Mouse (Mus musculus) monocyte, adult 59 days (primary cell): ENCODE results near the gene Lpo. TPM values are rescaled to one million over a fixed set of nuclear protein-coding genes. Genes with fewer than 3 reads are reported as not detected.

ENCODE experiments used
- total RNA-seq, 2 experiments: library from RNA; stranded (reverse); gene quantifications; one replicate each; pipeline ENCODE4 v1.2.4; 2023

Gene Lpo
- not detected for total RNA-seq

DNA sequence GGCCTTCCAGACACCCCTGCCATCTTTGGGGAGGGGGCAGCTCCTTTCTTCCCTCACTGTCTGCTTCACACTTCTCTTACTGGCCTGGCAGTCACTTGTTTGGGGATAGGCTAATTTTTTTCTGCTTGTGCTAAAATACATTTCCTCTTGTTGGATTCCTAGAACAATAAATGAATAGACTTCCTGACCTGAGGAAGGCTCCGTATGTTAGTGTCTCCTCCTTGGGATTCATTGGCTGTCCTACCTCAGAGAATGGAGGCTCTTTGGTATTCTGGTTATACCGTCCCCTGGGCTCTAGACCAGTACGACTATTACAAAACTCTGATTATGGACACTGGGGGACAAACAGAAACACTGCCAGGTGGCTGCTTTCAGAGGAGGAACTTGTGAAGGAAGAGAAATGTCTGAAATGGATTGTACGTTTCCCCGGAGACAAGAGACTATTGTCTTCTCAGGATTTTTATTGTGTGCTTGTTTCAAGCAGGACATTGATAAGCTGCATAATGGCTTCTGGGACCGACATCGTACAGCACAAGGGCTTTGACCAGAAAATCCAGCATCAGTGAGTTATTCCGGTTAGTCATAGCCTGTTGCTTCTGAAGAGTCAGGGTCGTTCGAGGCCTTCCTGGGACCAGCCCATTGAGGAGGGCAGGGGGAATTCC is at the start of gene Lpo:
Gene Lpo, minus strand, starts transcription at position 51 of the 662 bp plus-strand sequence.

DNA sequence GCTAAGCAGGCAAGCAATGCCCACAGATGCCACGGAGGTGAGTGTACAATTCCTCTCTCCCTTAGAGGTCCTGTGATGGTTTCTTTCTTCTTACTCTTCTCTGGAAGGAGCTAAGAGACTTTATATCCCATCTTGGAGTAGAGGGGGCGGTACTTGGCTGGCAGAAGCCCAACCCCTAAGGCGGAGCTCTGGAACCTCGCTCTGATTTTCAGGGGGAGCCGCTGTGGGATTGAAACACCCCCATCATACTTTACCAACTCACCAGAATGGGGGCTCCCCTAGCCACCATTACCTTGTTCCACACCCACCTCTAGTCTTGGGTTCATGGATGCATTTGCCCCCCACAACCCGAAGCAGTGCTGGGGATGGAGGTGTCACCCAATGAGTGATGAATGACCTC is 47.3 kb upstream of the Lpo start, which contains the start of gene Epx:
Gene Epx, minus strand, starts transcription at position 101 of the 400 bp plus-strand sequence.

DNA sequence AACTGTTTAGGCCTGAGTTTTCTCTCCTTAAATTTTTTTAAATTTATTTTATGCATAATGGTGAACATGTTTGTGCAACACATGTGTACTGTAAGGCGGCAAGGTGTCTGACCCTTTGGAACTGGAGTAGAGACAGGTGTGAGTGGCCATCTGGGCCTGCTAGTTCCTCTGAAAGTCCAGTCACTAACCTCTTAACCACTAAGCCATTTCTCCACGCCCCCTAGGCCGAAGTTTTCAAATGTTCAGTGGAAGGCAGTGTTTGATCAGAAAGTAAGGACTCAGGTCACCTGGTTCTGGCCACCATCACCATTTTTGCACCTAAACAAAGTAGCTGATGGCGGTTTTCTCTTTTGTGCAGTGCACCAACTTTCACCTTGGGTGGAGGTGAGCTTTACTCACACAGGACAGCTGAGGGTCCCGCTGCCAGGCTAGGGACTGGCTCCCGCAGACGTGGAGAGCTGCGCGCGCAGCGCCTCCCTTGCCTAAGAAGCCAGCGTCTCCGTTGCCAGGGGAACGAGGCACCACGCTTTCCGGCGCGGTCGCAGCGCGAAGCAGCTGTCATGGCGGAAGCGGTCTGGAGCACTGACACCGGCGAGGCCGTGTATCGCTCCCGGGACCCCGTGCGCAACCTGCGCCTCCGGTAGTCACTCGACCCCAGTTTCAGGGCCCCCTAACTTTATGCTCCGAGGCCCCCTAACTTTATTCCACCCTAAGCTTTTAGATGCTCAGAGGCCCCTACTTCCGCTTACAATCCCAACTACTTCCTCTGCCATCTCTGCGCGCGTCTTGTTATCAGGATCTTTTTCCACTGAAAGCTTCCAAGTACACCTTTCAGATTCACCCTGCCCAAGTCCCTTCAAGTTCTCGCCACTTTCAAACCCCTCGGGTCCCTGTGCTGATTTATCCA is 24.9 kb upstream of the Lpo start, which contains the start of gene Mks1:
Gene Mks1, plus strand, starts transcription at position 526 of the 907 bp plus-strand sequence.

DNA sequence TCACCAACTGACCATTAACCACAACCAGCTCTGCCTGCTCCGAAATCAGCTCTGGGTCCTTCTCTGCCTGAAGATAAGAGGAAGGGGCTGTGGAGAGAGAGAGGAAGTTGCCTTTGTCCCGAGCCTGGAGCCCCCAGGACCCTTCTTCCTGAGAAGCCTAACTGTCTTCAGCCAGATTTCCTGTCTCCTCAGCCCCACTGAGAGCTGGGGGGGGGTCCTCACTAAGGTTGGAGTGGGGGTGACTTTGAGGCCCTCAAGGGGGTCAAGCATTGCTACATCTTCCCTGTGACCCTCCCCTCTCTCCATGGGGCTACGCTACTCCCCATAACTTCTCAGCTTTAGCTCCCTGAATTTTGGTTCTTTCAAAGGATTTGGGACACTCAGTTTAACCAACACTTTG is 34.6 kb downstream of the Lpo start, which contains the start of gene Mpo:
Gene Mpo, plus strand, starts transcription at position 122 of the 400 bp plus-strand sequence.

DNA sequence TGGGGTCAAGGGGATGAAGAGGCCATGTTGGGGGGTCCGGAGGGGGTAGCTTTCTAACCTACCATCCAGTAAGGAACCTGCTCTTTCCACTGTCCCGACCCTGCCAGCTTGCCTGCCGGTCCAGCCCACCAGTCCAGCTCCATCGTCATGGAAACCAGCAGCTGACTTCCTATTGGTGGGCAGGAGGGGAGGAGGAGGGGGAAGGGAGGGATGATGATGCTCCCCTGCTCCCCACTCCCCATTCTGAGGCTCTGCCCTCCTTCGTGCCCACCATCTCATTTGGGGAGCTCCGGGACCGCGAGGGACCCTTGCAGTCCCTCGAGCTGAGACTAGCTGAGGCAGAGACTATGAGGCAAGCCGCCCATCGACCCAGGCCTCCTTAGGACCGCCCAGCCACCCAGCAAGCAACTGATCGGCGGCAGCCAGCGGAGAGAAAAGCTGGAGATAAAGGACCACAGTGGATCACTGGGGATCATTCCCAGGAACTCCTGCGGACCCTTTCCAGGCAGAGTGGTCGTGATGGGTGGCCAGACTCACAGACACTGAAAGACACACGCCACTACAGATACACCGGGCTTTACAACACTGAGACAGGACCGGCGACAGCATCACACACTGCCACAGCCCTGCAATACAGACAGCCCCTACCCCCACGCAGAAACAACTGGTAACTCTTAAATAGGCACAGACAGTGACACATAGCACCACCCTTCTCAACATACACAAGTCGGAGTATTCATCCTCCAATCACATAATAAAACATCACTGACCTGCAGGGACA is 67.6 kb downstream of the Lpo start, which contains the start of gene Tspoap1:
Gene Tspoap1, plus strand, starts transcription at position 241 of the 781 bp plus-strand sequence.

Other genes starting within 250 kb of the Lpo start
- gene Mtmr4, start 236.1 kb downstream of the Lpo start, total RNA-seq, result 10 to 100 TPM; 34.2 to 35.0 TPM
- under 1 TPM; 0.15 to 0.18 TPM for gene Hsf5, start 211.1 kb downstream of the Lpo start, total RNA-seq
- gene Rnf43, start 165.6 kb downstream of the Lpo start, total RNA-seq, result 1 to 10 TPM in 1 of 2 experiments, under 1 TPM in 1; 0.58 to 1.8 TPM
- gene Supt4a, start 90.7 kb downstream of the Lpo start, total RNA-seq, result 100 to 1,000 TPM; 114 to 119 TPM
- gene Tspoap1, start 67.7 kb downstream of the Lpo start, total RNA-seq, result 1 to 10 TPM; 4.2 to 4.3 TPM
- gene Mpo, start 34.7 kb downstream of the Lpo start, total RNA-seq, result 1 to 10 TPM; 2.1 to 2.8 TPM
- 1 to 10 TPM; 8.3 to 9.5 TPM for gene Mks1, start 24.9 kb upstream of the Lpo start, total RNA-seq
- gene Epx, start 47.2 kb upstream of the Lpo start, total RNA-seq, result not detected
- not detected for gene Olfr462, start 64.0 kb upstream of the Lpo start, total RNA-seq
- not detected for gene Olfr463, start 69.1 kb upstream of the Lpo start, total RNA-seq
- not detected for gene Olfr464, start 92.7 kb upstream of the Lpo start, total RNA-seq
- 10 to 100 TPM; 18.8 to 20.7 TPM for gene Dynll2, start 159.2 kb upstream of the Lpo start, total RNA-seq
- gene Srsf1, start 219.1 kb upstream of the Lpo start, total RNA-seq, result 100 to 1,000 TPM; 139 to 143 TPM
- 10 to 100 TPM; 44.2 to 44.6 TPM for gene Vezf1, start 240.0 kb upstream of the Lpo start, total RNA-seq